Mouse (Mus musculus) olfactory bulb, adult 2 months (tissue): ENCODE measurements around the gene Gm6588. TPM values are rescaled to one million over a fixed set of nuclear protein-coding genes. Genes with fewer than 3 reads are reported as not detected.

Source experiments
- H3K27ac ChIP-seq: fragments of 200-500 bp; 2 replicates; pipeline ENCODE4 v1.5.1; 2012; ENCODE audit warnings: low read depth, low read length; ENCODE audit not compliant: insufficient read depth
- H3K4me1 ChIP-seq: fragments of 200-500 bp; 2 replicates; pipeline ENCODE4 v1.6.1; 2012; ENCODE audit warnings: low read length; ENCODE audit not compliant: control insufficient read depth, insufficient read depth
- H3K4me3 ChIP-seq: fragments of 200-500 bp; 2 replicates; pipeline ENCODE4 v1.5.1; 2012; ENCODE audit warnings: mild to moderate bottlenecking, low read depth, low read length, moderate library complexity; ENCODE audit not compliant: insufficient read depth
- CTCF ChIP-seq: fragments of 200-500 bp; IDR thresholded peaks from 2 replicates; pipeline ENCODE4 v1.5.1; 2012; ENCODE audit warnings: low read depth, mild to moderate bottlenecking, low read length, moderate library complexity; ENCODE audit not compliant: insufficient read depth
- POLR2A ChIP-seq: fragments of 200-500 bp; IDR thresholded peaks from 2 replicates; pipeline ENCODE4 v1.6.1; 2012; ENCODE audit warnings: mild to moderate bottlenecking, low read depth, low read length, moderate library complexity; ENCODE audit not compliant: insufficient read depth
- WGBS: fragments of 180-500 bp; shearing (Covaris S2); methylation state at CpG from one replicate; pipeline ENCODE4 v1.1.7; 2018; 5-methylcytosine and 5-hydroxymethylcytosine counted together
- polyA plus RNA-seq: library from polyadenylated mRNA; stranded (reverse); fragments of >200 nt; gene quantifications from 2 replicates; pipeline ENCODE4 v1.2.4, GENCODE M21; 2012; ENCODE audit warnings: low replicate concordance; ENCODE audit not compliant: missing spikeins, insufficient read depth, insufficient read length

Gene Gm6588
- polyA plus RNA-seq, 1 experiment = not detected

DNA sequence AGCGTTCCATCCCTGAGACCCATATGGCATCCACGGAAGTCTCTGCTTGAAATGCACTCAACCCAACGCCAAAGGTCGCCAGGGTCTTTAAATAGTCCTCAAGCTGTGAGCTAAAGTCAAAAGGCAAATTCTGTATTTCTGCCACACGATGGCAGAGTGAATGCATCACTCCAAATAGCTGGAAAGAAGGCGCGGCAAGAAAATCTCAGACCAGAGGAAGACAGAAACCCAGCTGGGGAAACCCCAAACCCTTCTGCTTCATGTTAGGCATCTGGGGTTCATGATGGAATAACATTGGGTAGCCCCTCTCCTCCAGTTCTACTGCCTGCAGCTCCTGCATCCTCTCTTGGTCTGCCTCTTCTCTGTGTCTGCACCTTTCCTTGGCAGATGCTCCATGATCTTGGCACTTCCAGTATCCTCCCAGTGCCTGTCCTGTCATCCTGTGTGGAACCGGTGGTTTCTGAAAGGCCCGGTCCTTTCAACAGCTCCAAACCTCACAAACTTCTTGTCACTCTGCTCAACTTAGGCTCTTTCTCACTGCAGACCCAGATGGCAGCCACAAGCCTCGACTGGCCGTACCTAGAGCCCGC is 5.8 kb downstream of the Gm6588 start:
- peaks cover 8% of the 10 kb centered on the region for H3K4me1 ChIP-seq
- WGBS = 59% methylated on average over 12 of the region's 12 CpGs
- TF ChIP-seq CTCF (no peak), POLR2A (no peak)
- H3K27ac ChIP-seq = no peak overlapping the region
- H3K4me3 ChIP-seq = no peak overlapping the region

DNA sequence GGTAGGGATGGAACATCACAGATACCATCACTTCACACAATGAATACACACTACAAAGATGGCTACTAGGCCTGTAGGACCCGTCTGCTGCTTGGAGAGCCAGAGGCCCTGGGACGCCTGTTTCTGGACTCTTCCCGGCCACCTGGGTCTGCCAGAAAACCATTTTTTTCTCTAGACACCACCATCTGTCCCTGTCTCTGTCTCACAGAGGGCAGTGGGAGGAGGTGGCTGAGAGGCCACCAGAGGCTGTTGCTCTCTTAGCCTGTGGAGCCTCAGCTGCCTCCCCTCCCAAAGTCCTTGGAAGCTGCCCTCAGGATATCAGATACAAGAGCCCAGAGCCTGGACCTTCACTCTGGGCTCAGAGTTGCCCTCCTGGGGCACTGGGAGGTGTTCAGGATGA is 10.7 kb downstream of the Gm6588 start:
- TF ChIP-seq CTCF = no peak
- TF ChIP-seq POLR2A = no peak
- WGBS = 82% methylated on average over 3 of the region's 3 CpGs
- Histone ChIP-seq H3K27ac (no peak overlapping the region), H3K4me1 (peaks cover 5% of the 10 kb centered on the region), H3K4me3 (no peak overlapping the region)

DNA sequence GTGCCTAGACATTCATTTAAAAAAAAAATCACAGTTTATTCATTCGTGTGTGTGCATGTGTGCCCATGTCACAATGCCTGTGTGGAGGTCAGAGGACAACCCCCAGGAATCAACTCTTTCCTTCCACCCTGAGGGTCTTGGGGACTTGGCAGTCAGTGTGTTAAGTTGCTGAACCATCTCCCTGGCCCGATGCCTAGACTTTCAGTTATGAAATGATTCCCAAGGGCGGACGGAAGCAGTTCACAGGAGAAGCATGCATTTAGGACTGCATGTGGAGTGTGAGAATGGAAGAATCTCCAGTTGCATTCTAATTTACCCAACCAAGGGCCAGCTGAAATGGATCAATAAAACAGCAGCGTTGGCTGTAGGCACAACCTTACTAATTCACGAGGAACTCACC is 17.1 kb downstream of the Gm6588 start:
- H3K4me1 ChIP-seq = no peaks in the 10 kb centered on the region
- no peak for TF ChIP-seq POLR2A
- TF ChIP-seq CTCF = no peak
- no peak overlapping the region for H3K4me3 ChIP-seq
- H3K27ac ChIP-seq = no peak overlapping the region
- WGBS = 53% methylated on average over 6 of the region's 6 CpGs

DNA sequence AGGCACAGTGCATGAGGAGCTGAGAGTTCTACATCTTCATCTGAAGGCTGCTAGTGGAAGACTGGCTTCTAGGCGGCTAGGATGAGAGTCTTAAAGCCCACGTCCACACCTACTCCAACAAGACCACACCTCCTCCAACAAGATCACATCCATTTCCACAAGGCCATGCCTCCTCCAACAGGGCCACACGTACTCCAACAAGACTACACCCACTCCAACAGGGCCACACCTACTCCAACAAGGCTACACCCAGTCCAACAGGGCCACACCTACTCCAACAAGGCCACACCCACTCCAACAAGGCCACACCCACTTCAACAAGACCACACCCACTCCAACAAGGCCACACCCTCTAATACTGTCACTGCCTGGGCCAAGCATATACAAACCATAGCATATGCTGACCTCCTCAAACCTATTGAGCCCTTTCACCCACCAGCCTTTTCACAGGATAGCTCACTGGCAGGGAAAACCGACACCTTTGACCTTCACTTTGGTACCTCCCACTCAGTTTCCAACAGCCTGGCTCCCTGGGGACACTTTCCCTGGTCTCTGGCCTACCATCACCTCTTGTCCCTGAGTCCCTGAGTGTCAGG is 19.9 kb downstream of the Gm6588 start:
- no peak overlapping the region for H3K27ac ChIP-seq
- WGBS = 78% methylated on average over 4 of the region's 4 CpGs
- H3K4me1 ChIP-seq = peaks cover 4% of the 10 kb centered on the region; the same call in 1 of the 2 replicates
- TF ChIP-seq CTCF = no peak
- TF ChIP-seq POLR2A = no peak
- no peak overlapping the region for H3K4me3 ChIP-seq

DNA sequence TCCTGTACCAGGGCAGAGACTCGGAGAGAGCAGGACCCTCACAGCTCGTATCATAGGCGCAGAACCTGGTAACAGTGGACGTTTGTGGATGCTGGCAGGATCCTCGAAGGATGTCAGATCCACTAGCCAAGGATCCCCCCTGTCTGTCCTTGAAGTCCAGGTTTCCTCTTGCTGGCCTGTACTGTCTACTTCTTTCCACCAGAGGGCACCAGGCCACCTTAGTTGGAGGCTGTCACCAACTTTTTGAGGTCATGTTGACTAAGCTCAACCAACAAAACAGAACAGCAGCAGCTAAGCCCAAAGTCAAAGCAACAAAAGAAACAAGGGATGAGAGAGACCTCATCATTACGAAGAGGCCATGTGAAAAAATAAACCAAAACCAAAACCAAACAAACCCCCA is 20.9 kb downstream of the Gm6588 start:
- peaks cover 4% of the 10 kb centered on the region; the same call in 1 of the 2 replicates for H3K4me1 ChIP-seq
- TF ChIP-seq POLR2A (no peak), CTCF (peak; percentile 45)
- H3K27ac ChIP-seq = no peak overlapping the region
- no peak overlapping the region for H3K4me3 ChIP-seq
- WGBS = 60% methylated on average over 6 of the region's 6 CpGs

GRCm38 (mm10) chr5:112473453-112473852 is 24.2 kb downstream of the Gm6588 start:
- Histone ChIP-seq H3K27ac (no peak overlapping the region), H3K4me3 (no peak overlapping the region), H3K4me1 (peaks cover 16% of the 10 kb centered on the region)
- WGBS = 61% methylated on average over 6 of the region's 6 CpGs
- TF ChIP-seq CTCF = no peak
- no peak for TF ChIP-seq POLR2A

DNA sequence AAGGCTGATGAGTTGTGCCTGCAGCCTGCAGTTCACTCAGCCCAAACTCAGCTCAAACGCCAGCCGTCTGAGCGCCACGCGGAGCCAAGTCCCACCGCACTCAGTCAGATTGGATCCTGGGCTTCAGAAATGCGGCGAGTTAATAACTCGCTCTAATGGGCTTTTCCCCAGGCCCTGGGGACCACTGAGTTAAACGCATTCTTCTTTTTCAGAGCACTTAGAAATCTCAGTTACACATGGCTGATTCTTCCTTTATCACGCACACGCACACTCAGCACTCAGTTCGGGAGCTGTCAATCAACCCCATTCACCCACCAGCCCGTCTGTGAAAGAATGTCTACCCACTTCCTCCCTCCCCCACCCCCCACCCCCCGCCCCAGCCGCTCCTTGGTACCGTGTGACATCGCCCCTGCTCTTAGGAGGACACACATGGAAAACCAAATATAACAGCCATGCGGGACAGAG is 32.8 kb downstream of the Gm6588 start:
- Histone ChIP-seq H3K27ac (no peak overlapping the region), H3K4me1 (peaks cover 35% of the 10 kb centered on the region), H3K4me3 (no peak overlapping the region)
- TF ChIP-seq CTCF (no peak), POLR2A (no peak)
- WGBS = 18% methylated on average over 19 of the region's 19 CpGs

- Histone ChIP-seq H3K27ac (no peak overlapping the region), H3K4me1 (peaks cover 33% of the 10 kb centered on the region), H3K4me3 (no peak overlapping the region)
- TF ChIP-seq CTCF = no peak
- no peak for TF ChIP-seq POLR2A
- WGBS = 40% methylated on average over 13 of the region's 13 CpGs
Observed at GRCm38 (mm10) chr5:112482551-112482950, 33.3 kb downstream of the Gm6588 start.

DNA sequence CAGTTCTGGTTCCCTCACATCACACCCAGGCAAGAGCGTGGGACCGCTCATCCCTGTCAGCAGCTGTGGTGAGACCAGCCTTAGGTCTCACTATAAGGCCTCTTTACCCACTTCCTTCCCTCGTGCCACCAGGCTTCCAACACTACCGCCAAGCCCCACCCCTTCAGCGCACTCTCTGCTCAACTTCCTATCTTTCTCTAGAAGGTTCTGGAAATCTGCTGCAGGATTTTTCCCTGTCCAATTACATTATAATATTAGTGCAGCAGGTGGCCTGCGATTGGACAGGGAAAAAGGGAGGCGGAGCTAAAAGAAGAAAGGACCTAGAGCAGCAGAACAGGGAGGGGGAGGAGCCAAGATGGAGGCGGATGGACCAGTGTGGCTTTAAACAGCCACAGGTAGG is 33.8 kb downstream of the Gm6588 start:
- no peak overlapping the region for H3K27ac ChIP-seq
- TF ChIP-seq POLR2A = no peak
- H3K4me1 ChIP-seq = peaks cover 31% of the 10 kb centered on the region
- H3K4me3 ChIP-seq = no peak overlapping the region
- 79% methylated on average over 8 of the region's 8 CpGs for WGBS
